Mouse (Mus musculus): ENCODE measurements around the gene Adgrl3.

DNA sequence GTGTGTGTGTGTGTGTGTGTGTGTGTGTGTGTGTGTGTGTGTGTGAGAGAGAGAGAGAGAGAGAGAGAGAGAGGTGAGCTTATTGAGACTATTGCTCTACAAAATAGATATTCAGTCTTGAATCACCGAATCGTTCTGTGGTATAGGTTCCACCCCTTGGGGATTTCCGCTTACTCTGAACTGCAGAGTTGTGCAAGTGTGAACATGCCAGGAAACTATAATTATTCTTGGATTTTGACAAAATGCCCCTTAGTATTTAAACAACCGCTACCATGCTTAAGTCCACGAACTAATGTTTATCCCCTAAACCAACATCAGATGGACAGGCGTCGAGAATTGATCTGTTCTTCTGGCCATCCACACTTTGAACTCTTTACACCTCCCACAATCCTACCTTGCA lies 57.1 kb downstream of the Adgrl3 start:
- TF ChIP-seq CTCF (IDR thresholded peaks at IDR 0.05; ENCODE audit: extremely low read depth, insufficient read length, insufficient replicate concordance, low read depth, low read length) (no peak), POLR2A (IDR thresholded peaks at IDR 0.05; ENCODE audit: low read depth, low read length) (no peak)

Data from small intestine, adult 2 months (tissue).